Mouse (Mus musculus): ENCODE results near the gene Cplx3. TPM values are rescaled to one million over a fixed set of nuclear protein-coding genes. Genes with fewer than 3 reads are reported as not detected.

Cplx3 gene
- total and polyA plus RNA-seq, 3 experiments: not detected

- TF ChIP-seq NRF1 (IDR thresholded peaks at IDR 0.05; ENCODE audit: insufficient read depth, low read depth, low read length, poor library complexity, severe bottlenecking) (peak; percentile 88), ZMIZ1 (IDR thresholded peaks at IDR 0.05; ENCODE audit: low read depth, low read length) (peak; percentile 84; the same call in 1 of the 2 replicates), RCOR1 (IDR thresholded peaks at IDR 0.05; ENCODE audit: low read depth, low read length) (no peak)
Measured at GRCm38 (mm10) chr9:57560861-57561710, 45.0 kb downstream of the Cplx3 start, which contains the start of gene Scamp2 (continued).

DNA sequence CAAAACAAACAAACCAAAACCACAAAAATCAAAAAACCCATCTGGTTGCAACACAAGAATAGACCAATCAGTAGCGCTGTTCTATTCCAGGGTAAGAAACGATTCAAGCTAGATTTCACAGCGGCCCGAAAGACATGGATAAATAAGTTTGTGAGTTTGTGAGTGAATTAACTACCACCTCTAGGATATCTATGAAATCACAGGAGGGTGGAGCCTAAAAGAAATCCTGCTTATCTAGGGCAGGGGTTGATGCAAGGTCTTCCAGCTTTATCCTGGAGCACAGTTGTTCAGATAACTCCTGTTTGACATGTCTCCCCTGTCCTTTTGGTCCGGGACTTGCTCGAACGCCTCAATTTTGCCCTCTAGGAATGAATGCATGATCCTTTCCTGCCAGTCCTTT is 45.8 kb downstream of the Cplx3 start:
- peak overlapping the region; percentile 97 to 99 for H3K4me3 ChIP-seq (ENCODE audit: control insufficient read depth in 1 of 2, insufficient read depth in 1 of 2, low read depth in 2 of 2, low read length in 2 of 2)
- peaks cover 2 to 28% of the 10 kb centered on the region in 2 experiments for H3K4me1 ChIP-seq (ENCODE audit: control insufficient read depth in 1 of 2, insufficient read depth in 2 of 2, low read length in 2 of 2)
- no peaks in the 10 kb centered on the region for H3K9me3 ChIP-seq (replicated peaks; ENCODE audit: insufficient read depth, low read length)
- H3K9ac ChIP-seq (ENCODE audit: control insufficient read depth, low read depth, low read length, poor library complexity, severe bottlenecking): peak overlapping the region; percentile 29
- no peak overlapping the region for H3K27ac ChIP-seq (ENCODE audit: control insufficient read depth, low read depth, low read length)
- peaks cover 22% of the 10 kb centered on the region for H3K79me2 ChIP-seq (ENCODE audit: control insufficient read depth, insufficient read depth, low read length, poor library complexity)
- H3K36me3 ChIP-seq (ENCODE audit: control insufficient read depth in 1 of 2, insufficient read depth in 2 of 2, low read length in 2 of 2): peaks cover 2 to 22% of the 10 kb centered on the region in 2 experiments
- no peak for DNase-seq (ENCODE audit: low read depth, low spot score)
- no peaks in the 10 kb centered on the region for H3K27me3 ChIP-seq (ENCODE audit: control insufficient read depth in 1 of 2, insufficient read depth in 2 of 2, low read length in 2 of 2)
- TF ChIP-seq UBTF (IDR thresholded peaks at IDR 0.05; ENCODE audit: borderline replicate concordance, insufficient read depth, low read depth, low read length) (no peak), TCF12 (IDR thresholded peaks at IDR 0.05; ENCODE audit: low read depth, low read length) (0 out of 2 replicates have a peak, but pooled peaks have one; percentile 46), MAFK (IDR thresholded peaks at IDR 0.05; ENCODE audit: borderline replicate concordance, low read depth, low read length) (no peak), GATA1 (IDR thresholded peaks at IDR 0.05; ENCODE audit: low read depth, low read length) (peak; percentile 36; the same call in 1 of the 2 replicates), RCOR1 (IDR thresholded peaks at IDR 0.05; ENCODE audit: low read depth, low read length) (peak; percentile 80), ZNF384 (IDR thresholded peaks at IDR 0.05; ENCODE audit: low read depth, low read length) (0 out of 2 replicates have a peak, but pooled peaks have one; percentile 3)

DNA sequence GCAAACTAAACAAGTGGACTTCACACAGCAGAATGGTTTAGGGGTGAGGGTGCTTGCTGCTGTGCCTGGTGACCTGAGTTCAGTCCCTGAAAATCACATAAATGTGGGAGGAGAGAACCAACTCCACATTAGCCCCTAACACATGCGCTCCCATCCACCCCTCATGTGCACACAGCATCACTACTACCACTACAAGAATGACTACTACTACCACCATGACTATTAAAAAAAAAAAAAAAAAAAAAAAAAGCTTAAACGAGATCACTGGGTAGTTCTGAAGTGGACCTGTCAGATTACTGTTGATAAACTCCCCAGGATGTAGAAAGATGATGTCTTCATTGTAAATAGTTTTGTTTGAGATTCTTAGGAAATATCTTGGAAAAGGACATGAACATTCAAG is 46.5 kb downstream of the Cplx3 start:
- no peak overlapping the region for H3K27ac ChIP-seq (ENCODE audit: control insufficient read depth, low read depth, low read length)
- peaks cover 2 to 22% of the 10 kb centered on the region in 2 experiments for H3K36me3 ChIP-seq (ENCODE audit: control insufficient read depth in 1 of 2, insufficient read depth in 2 of 2, low read length in 2 of 2)
- H3K79me2 ChIP-seq (ENCODE audit: control insufficient read depth, insufficient read depth, low read length, poor library complexity): peaks cover 18% of the 10 kb centered on the region
- no peak overlapping the region for H3K9ac ChIP-seq (ENCODE audit: control insufficient read depth, low read depth, low read length, poor library complexity, severe bottlenecking)
- no peak for DNase-seq (ENCODE audit: low read depth, low spot score)
- peaks cover 2 to 28% of the 10 kb centered on the region in 2 experiments for H3K4me1 ChIP-seq (ENCODE audit: control insufficient read depth in 1 of 2, insufficient read depth in 2 of 2, low read length in 2 of 2)
- TF ChIP-seq GABPA (IDR thresholded peaks at IDR 0.05; ENCODE audit: low read depth, low read length): no peak
- TF ChIP-seq ZNF384 (IDR thresholded peaks at IDR 0.05; ENCODE audit: low read depth, low read length): peak; percentile 46
- no peak for TF ChIP-seq JUND (IDR thresholded peaks at IDR 0.05; ENCODE audit: low read depth, low read length)
- no peak for TF ChIP-seq USF1 (IDR thresholded peaks at IDR 0.05; ENCODE audit: low read depth, low read length)
- TF ChIP-seq NRF1 (IDR thresholded peaks at IDR 0.05; ENCODE audit: insufficient read depth, low read depth, low read length, poor library complexity, severe bottlenecking): no peak
- no peak overlapping the region for H3K4me3 ChIP-seq (ENCODE audit: control insufficient read depth in 1 of 2, insufficient read depth in 1 of 2, low read depth in 2 of 2, low read length in 2 of 2)
- no peaks in the 10 kb centered on the region for H3K9me3 ChIP-seq (replicated peaks; ENCODE audit: insufficient read depth, low read length)
- no peaks in the 10 kb centered on the region for H3K27me3 ChIP-seq (ENCODE audit: control insufficient read depth in 1 of 2, insufficient read depth in 2 of 2, low read length in 2 of 2)
